Mouse (Mus musculus) activated CD4-positive, CD25-positive, alpha-beta regulatory T cell, adult 9 weeks (primary cell): Measurements from ENCODE around the gene Zfp408. TPM values are rescaled to one million over a fixed set of nuclear protein-coding genes. Genes with fewer than 3 reads are reported as not detected.

Experiments used
- polyA plus RNA-seq: library from polyadenylated mRNA; unstranded; fragments of 100-300 nt; shearing (Covaris generic); gene quantifications from one replicate; pipeline ENCODE4 v1.2.1, GENCODE M21; 2017

Gene Zfp408
- 28.9 TPM for polyA plus RNA-seq

DNA sequence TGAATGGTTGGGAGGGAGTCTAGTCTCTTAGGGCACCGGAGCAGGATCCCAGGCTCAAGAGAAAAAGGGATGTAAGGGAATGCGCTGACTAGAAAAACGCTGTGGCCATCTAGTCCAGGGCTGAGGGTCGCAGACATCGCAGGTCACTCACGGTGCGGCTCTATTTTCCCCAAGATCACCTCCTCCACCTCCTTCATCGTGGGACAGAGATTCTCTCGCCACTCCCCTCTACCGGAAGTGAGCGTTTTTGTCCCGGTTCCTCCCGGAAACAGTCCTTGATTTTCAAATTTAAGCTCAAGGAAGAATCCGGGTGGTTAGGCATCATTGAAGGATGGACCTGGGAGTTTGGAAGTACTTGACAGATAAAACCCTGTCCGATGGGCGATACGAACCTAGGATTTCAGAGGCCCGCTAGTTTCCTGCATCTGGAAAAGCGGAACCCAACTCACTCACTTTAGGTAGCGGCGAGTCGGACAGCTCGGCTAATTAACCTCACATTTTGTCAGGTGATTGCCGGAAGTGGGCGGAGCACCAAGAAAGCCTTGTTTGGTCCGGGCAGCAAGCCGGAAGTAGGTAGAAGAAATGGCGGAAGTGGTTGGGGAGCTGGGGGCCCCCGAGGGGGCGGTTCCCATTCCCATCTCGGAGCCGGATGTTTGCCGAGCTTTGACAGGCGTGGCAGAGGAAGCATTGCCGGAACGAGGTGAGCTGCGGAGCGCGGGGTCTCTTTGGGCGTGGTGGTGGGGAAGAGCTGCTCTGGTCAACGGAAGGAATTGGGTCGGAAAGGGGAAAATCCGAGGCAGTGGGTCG lies at the start of gene Zfp408, which contains the start of gene Arhgap1:
Gene Zfp408, minus strand, starts transcription at position 239 of the 807 bp plus-strand sequence.
Gene Arhgap1, plus strand, starts transcription at position 308 of the 807 bp plus-strand sequence.

DNA sequence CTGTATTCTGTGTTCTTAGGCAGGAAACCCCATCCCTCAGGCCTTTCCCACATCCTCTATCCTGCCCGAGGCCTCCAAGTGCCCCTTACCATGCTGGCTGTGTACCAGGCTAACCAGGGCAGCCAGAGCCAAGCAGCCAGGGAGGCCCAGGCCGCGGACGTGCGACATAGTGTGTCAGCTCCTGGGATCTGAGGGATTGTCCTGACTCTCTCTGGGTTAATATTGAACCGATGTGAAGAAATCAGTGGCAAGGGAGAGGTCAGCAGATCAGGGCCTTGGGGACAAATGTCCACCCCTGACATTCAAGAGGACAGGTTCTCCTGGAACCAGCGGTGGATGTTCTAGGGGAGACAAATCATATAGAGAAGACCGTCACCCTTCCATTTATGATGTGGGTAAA lies 13.4 kb downstream of the Zfp408 start, which contains the start of gene F2:
Gene F2, minus strand, starts transcription at position 186 of the 400 bp plus-strand sequence.

Other genes starting within 250 kb of the Zfp408 start
- 30.6 TPM for gene 1110051M20Rik, start 205.1 kb downstream of the Zfp408 start, polyA plus RNA-seq
- not detected for gene Lrp4, start 192.3 kb downstream of the Zfp408 start, polyA plus RNA-seq
- gene Ckap5, start 123.0 kb downstream of the Zfp408 start, polyA plus RNA-seq: 57.1 TPM
- not detected for gene F2, start 13.4 kb downstream of the Zfp408 start, polyA plus RNA-seq
- gene Arhgap1, start 69 bp upstream of the Zfp408 start, polyA plus RNA-seq: 212 TPM
- 57.6 TPM for gene Atg13, start 60.8 kb upstream of the Zfp408 start, polyA plus RNA-seq
- 14.1 TPM for gene Harbi1, start 61.1 kb upstream of the Zfp408 start, polyA plus RNA-seq
- 57.6 TPM for gene Ambra1, start 80.3 kb upstream of the Zfp408 start, polyA plus RNA-seq